Mouse (Mus musculus): ENCODE results near the gene Slc35b4.

The Slc35b4 gene

DNA sequence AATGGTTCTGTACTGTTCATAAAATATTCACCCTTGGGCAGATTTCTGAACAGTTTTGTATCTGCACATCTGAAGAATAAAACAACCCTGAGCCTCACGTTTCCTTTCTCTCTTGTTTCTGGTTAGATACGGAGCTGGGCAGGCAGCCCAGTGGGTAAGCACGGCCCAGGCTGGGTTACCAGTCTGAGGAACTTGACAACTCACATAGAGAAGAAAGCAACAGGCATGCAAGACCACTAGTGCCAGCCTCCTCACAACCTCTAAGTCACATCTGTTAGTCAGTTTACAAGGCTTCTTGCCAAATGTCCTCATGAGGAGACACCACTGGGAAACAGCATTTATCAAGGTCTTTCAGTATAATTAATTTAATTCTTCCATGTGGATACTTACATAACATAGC lies 8.1 kb downstream of the Slc35b4 start:
- DNase-seq: no peak

DNA sequence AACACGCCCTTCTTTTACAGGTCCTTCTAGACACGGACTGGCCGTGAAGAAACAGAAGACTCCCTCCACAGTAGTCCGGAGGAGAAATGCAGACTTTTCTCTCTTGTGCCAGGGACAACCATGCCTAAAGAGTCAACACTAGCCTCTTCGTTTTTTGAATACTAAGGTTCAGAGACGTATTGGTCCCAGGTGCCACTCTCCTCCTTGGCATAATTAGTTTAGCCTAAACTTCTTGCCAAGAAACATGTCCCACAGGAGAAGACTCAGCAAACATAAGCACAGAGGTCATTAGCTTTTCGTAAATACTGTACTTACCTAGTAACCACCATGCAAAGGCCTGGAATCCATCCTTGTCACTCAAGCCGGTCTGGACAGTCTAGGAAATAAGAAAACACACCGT lies 13.9 kb downstream of the Slc35b4 start:
- no peak for DNase-seq

DNA sequence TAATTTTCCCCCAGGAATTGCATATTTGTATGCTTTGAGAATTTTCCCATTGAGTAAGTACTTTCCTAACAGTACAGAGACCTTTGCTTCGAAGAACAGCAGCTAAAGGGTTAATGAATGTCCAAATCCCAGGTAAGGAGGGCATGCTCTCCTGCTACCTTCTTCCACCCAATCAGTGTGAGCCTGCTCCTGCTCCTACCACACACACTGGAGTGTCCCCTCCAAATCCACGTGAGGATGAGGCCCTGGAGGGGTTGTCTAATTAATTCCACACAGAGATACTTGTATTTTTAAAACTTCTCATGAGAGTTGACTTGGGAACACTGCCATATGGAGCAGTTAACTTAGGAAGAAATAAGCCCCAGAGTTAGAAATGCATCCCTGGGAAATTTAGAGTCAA lies 14.3 kb downstream of the Slc35b4 start:
- no peak for DNase-seq

DNA sequence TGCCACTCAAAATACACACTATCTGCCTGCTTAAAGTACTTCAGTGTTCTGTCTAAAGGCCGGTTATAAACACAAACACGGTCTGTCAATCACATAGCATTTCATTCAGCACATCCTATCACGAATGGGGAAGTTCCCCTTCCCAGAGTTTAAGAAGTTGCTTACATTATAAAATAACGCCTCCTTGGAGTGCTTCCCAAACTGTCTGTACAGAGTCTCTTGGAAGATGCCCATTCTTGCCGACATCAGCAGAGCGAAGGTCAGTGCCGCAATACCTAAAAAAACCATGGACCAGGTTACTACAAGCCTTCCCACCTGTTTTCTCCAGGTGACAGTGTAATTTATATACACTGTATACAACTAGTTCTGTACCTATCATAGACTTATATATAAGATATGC lies 15.4 kb downstream of the Slc35b4 start:
- no peak for DNase-seq

DNA sequence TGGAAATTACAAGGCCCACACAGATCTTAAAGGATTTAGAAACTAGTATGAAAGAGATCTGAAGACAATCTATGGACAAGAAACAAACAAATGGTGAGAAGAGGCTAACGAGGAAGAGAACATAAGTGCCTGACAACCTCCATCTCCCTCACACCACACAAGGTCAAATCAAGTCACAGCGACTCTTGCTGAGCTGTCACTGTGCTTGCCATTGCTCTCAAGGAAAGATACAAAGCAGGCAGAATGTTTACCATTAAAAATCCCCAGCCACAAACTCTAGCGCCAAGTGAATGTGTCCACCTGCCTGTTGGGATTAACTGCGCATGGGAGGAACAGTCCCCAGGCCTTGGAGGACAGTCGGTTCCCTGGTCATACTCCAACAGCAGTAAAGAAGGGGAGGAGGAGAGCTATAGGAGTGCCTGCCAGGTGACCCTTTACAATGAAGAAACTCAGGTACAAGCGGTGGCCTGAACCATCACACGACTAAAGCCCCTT lies 16.0 kb downstream of the Slc35b4 start:
- DNase-seq: no peak

- DNase-seq: no peak
Measured at GRCm38 (mm10) chr6:34159998-34160815, 16.7 kb downstream of the Slc35b4 start.

DNA sequence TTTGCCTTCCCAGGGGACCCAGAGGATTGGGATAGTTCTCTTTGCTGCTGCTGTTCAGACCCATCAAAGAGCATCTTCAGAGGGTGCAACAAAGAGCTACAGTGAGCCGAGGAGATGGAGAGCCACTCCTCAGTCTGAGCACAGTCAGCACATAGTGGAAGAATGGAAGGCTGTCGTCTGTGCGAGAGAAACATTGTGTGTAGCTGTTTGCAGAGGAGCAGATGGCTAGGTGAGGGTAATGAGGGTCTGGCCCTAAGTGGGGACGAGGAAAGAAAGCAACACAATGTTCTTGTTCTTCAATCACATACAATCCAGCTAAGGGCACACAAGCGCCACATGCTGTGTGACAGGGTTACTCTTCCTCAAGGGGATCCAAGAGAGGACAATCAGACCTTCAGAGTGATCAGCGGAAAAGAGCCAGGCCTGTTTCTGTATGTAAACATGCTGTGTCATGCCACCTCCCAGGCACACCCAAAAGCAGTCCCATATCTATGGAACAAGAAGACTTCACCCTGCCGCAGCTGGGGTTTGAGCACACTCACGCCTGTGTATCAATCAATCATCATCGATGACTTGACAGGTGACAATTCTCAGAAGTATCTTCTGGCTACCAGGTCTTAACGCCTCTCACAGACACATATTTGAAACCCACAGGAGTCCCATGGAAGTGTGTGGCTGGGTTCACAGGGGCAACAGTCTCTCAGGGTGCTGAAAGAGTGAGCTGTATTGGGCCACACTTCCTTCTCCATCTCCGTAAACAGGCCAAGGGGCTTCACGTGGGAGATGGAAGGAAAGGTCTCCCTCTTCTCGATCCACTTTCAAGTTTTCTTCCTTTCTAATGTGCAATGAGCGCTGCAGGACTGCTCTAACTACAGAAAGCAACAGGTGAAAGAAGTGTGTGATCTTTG lies 19.8 kb downstream of the Slc35b4 start:
- DNase-seq: no peak

GRCm38 (mm10) chr6:34156057-34156456 lies 20.9 kb downstream of the Slc35b4 start:
- no peak for DNase-seq

DNA sequence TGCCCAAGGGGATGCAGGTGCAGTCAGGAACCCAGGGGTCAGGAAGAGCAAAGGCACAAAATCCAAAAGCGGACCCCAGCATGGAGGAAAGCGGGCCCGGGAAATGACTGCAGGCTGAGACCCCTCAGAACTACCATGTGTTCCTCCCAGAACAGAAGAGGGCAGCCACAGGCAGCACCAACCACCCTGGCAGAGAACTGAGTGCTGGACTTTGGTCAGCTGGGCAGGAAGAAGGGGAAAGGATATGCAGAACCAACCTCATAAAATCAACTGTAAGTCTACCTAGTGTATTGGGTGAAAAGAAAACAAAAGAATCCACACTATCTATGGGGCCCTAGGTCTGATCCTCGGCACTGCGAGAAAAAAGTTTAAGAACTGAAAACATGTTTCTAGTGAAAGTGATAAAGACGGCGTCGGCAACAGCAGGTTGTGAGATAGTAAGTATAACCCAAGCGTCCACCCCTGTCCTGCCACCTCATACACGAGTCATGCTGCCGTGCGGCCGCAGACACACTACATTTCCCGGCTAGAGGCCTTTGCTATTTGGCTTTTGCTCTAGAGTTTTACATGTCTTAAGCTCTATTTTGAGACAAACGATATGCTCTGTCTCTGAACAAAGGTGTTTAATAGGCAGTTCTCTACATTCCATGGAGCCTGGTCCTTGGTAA lies 21.6 kb downstream of the Slc35b4 start:
- DNase-seq: no peak

DNA sequence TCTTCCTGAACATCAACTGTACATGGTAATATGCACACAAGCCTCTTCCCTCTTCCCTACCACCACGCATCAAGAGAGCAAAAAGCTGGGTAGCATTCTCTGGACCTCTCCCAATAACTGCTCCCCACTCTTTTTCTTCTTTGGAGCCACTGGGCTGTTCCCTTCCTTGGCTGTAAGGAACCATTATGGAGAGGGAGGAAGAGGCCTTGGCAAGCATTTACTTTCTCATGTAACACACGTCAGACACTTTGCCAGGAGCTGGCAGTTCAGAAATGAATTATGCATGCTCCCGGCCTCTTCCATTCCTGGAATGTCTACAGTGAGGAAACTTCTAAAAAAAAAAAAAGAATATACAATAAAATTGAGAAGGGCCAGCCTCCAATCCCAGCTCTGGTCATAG lies 22.7 kb downstream of the Slc35b4 start:
- no peak for DNase-seq

- no peak for DNase-seq
Measured at GRCm38 (mm10) chr6:34153069-34154052, 23.6 kb downstream of the Slc35b4 start.

- no peak for DNase-seq
Measured at GRCm38 (mm10) chr6:34149821-34150220, 27.1 kb downstream of the Slc35b4 start.

DNA sequence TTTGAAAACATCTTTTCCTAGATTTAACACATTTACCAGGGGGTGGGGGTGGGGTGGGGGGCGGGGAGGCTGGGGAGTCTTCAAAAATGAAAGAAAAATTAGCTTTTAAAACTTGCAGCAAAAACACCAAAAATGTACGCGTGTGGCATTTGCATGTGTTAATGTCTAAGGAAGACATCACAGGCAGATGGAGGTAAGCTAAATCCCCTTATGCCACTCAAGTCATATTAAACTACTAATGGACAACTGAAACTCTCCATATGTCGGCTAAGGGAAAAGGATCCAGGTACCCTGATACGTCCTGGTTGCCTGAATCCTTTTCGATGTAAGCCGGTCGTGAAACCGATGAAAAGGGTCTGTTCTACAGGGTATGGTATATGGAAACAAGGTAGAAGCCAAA lies 27.8 kb downstream of the Slc35b4 start:
- no peak for DNase-seq

DNA sequence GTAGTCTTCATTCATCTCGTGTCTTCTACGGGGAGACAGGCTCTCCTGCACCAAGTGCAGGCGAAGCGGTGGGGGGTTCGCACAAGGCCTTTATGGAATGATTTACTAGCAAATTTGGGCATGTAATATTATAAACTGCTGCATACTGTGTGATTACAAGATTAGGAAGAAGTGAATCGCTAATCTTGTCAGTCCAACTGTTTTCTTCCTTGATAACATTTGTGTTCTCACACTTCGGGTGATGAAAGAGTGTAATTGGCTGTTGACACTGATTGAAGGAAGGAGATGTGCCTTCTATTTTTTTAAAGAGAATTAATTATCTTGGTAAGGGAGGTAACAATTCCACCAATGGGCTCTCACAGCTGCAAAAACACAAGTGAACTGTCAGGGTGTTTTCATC lies 28.3 kb downstream of the Slc35b4 start:
- no peak for DNase-seq

- DNase-seq: no peak
Measured at GRCm38 (mm10) chr6:34148021-34148420, 28.9 kb downstream of the Slc35b4 start.

- DNase-seq: no peak
Measured at GRCm38 (mm10) chr6:34146042-34146441, 30.9 kb downstream of the Slc35b4 start.

DNA sequence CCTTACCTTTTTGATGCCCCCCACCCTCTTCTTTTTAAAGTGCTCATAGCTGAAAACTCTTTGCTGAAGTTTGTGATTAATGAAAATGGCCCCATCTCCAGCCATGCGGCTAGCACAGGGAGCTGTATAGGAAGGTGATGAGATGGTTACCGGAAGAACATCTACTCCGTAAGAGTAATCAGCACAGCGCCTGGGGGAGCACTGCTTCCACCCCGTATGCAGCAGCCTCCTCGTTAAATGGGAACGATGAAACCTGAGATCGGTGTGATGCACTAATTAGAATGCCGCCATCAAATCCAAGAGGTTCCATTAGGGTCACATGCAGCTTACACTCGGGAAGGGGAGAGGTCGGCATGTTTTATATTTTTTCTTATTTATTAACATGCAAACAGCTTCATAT lies 34.0 kb downstream of the Slc35b4 start:
- DNase-seq: no peak

DNA sequence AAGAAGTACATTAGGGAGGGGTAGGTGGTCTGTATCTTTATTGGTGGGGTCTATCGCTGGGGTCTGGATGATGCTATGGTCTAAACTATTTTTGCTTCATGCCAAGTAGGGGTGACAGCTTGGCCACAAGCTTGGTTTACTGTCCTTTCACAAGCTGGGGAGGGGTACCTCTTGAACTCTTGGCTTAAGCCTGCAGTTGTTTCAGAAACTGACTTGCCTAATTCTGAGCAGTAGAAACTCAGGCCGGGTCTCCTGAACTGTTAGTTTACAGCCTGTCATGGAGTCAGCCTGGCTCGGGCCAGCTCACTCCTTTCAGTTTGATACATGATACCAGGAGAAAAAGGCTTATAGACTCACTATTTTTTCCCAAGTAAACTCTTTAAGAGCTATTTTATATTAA lies 38.5 kb downstream of the Slc35b4 start:
- DNase-seq: no peak

DNA sequence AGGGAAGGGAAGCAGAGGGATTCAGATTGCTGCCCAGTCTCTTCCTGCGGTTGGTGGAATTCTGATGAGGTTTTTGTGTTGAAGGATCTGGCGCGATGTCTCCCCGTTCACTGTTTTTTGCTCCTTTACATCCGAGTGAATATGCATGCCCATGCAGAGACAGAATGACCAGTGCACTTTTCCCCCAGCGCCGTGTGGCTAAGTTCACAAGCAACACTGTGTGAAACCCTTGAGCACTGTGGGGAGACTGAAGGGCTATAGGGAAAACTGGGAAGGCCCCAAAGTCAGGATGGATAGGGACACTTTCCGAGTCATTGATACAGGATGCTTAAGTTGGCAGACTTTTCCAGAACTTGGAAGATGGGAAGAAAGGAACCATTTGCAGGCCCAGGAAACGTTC lies 44.5 kb downstream of the Slc35b4 start:
- no peak for DNase-seq

DNA sequence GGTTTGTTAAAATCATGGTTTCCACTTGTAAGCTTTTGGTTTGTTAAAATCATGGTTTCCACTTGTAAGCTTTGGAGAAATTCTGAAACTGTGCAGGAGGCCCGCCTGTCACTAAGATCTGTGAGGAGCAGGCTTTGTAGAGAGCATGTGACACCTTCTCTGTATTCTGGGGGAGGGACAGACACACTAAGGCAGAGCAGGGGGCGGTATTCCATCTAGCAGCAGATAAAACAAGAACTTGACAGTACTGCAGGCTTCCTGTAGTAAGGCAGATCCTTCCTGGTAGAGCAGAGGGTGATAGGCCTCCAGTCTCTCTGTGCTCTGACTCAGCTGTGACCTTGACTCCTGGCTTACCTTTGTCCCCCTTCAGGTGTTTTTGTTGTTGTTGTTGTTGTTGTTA lies 47.6 kb downstream of the Slc35b4 start:
- DNase-seq: no peak

- DNase-seq: no peak
Measured at GRCm38 (mm10) chr6:34124401-34124800, 52.5 kb downstream of the Slc35b4 start.

DNA sequence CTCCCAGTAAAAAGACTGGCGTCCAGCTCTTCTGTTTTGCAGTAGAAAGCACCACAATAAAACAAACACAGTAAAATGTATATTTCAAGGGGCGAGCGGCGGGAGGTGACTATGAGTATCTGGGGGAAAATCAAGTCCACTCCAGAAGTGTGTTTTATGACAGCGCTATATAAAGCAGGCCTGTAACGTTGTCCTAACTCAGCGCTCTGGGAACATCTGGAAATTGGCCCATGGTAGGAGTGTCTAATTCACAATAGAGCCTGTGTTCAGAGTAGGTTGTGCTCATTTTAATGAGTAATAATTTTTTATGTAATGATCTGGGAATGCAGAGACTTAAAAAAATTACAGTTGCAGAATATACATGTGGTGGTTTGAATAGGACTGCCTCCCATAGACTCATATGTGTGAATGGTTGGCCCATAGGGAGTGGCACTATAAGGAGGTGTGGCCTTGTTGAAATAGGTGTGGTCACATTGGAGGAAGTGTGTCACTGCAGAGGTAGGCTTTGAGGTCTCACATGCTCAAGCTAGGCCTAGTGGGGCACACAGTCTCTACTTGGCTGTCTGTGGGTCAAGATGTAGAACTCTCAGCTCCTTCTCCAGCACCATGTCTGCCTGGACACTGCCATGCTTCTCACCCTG lies 60.0 kb downstream of the Slc35b4 start:
- DNase-seq: no peak

All from cerebellum, adult 11-12 months (tissue).